In genomic region chr9:53356219-53357155, GRCm38 (mm10) we compare ENCODE assay signal across 10 mouse cellular contexts. TPM values are rescaled to one million over a fixed set of nuclear protein-coding genes. Genes with fewer than 3 reads are reported as not detected.
DNase-seq lines count a peak whose midpoint lies in the region; ATAC-seq and TF ChIP-seq lines count a peak whose summit lies in the region.
"Had no signal": no experiment of that assay in that cellular context is flagged by ENCODE, and none has a peak within 500 bp of the region (broad histone marks: within the 10 kb centered on the region; RNA-seq: fewer than 3 reads in every experiment).

No protein-coding gene starts in this region.

- H3K9ac ChIP-seq in kidney, postnatal 0 days (ENCODE audit: low read depth, low read length), result peak overlapping the region; percentile 32; the same call in 1 of the 2 replicates
- H3K9ac ChIP-seq: hindbrain, embryonic 14.5 days had no signal

- peak; percentile 39 to 78 for DNase-seq in urinary bladder, adult 18-20 months (ENCODE audit: low spot score in 2 of 2)
- DNase-seq in urinary bladder, postnatal 10 days (ENCODE audit: low spot score), result no peak
- peak; percentile 27 for DNase-seq in kidney, postnatal 0 days (ENCODE audit: low spot score)
- peak; percentile 55 for DNase-seq in lung, postnatal 14 days
- DNase-seq in adrenal gland, adult 2 months, result no peak
- DNase-seq in ovary, postnatal 36 days (ENCODE audit: low spot score), result no peak
- DNase-seq in heart, postnatal 36 days, result no peak
- no peak for DNase-seq in cerebellum, postnatal 4 days (ENCODE audit: low spot score in 2 of 2)

- no peaks in the 10 kb centered on the region for H3K36me3 ChIP-seq in kidney, postnatal 0 days (ENCODE audit: insufficient read depth, low read length)
- H3K36me3 ChIP-seq: G1E had no signal

- H3K27ac ChIP-seq in kidney, postnatal 0 days, result 0 out of 2 replicates have a peak overlapping the region, but pooled peaks have one; percentile 47
- H3K27ac ChIP-seq: hindbrain, embryonic 14.5 days had no signal

- no peaks in the 10 kb centered on the region for H3K27me3 ChIP-seq in kidney, postnatal 0 days (ENCODE audit: insufficient read depth, low read length)

- no peaks in the 10 kb centered on the region for H3K4me1 ChIP-seq in kidney, postnatal 0 days (replicated peaks; ENCODE audit: insufficient read depth, low read length)

- no peak; the same call in 1 of the 2 replicates for ATAC-seq in kidney, postnatal 0 days (replicated peaks; ENCODE audit: low FRiP score, low read depth)

- peak overlapping the region; percentile 39; the same call in 1 of the 2 replicates for H3K4me2 ChIP-seq in kidney, postnatal 0 days (ENCODE audit: low read length)
- H3K4me2 ChIP-seq: hindbrain, embryonic 14.5 days had no signal

- TF ChIP-seq CTCF in kidney, postnatal 0 days (IDR thresholded peaks at IDR 0.05; ENCODE audit: low read depth), result no peak

- intact Hi-C loops in heart, postnatal 36 days (cut with DNase I), result no loop called here

- no peak overlapping the region for H3K4me3 ChIP-seq in kidney, postnatal 0 days (replicated peaks; ENCODE audit: low read depth, low read length)

- WGBS in kidney, postnatal 0 days, result 19% methylated on average over 14 of the region's 14 CpGs

- H3K9me3 ChIP-seq in kidney, postnatal 0 days (replicated peaks; ENCODE audit: low read length), result no peaks in the 10 kb centered on the region
- H3K9me3 ChIP-seq: G1E had no signal

RNA-seq across cellular contexts. Expression of gene Kdelc2, which starts 27.3 kb away (rescaled TPM):
- polyA plus RNA-seq in kidney, postnatal 0 days (2015; fragmentation: Nextera tagmentation; extraction: Ambion mirVana), result 28.6 and 31.2 TPM in 2 replicates
- 10 to 100 TPM; 11.2 to 11.5 TPM for total RNA-seq in adrenal gland, adult 2 months (2021)
- polyA plus RNA-seq in adrenal gland, adult 2 months (2012; rRNA removed), result 8.4 and 9.1 TPM in 2 replicates
- 1 to 10 TPM; 8.1 to 9.3 TPM for total RNA-seq in heart, postnatal 36 days (2021)
- polyA plus RNA-seq: G1E had no signal

RNA-seq across cellular contexts. Expression of gene 4930550C14Rik, which starts 45.6 kb away (rescaled TPM):
- 3.9 and 4.1 TPM in 2 replicates for polyA plus RNA-seq in kidney, postnatal 0 days (2015; fragmentation: Nextera tagmentation; extraction: Ambion mirVana)
- 1 to 10 TPM; 1.2 to 2.3 TPM for total RNA-seq in adrenal gland, adult 2 months (2021)
- polyA plus RNA-seq in adrenal gland, adult 2 months (2012; rRNA removed), result 0.09 TPM in 1 of 2 replicates, not detected in the other
- under 1 TPM in 1 of 2 experiments, not detected in 1; 0.35 TPM for total RNA-seq in heart, postnatal 36 days (2021)
- total RNA-seq: G1E had no signal
- polyA plus RNA-seq: G1E; hindbrain, embryonic 14.5 days had no signal

RNA-seq across cellular contexts. Expression of gene Exph5, which starts 55.0 kb away (rescaled TPM):
- polyA plus RNA-seq in kidney, postnatal 0 days (2015; fragmentation: Nextera tagmentation; extraction: Ambion mirVana), result 2.4 and 2.8 TPM in 2 replicates
- total RNA-seq in adrenal gland, adult 2 months (2021), result under 1 TPM; 0.12 to 0.17 TPM
- polyA plus RNA-seq in adrenal gland, adult 2 months (2012; rRNA removed), result not detected in 2 replicates
- total RNA-seq in heart, postnatal 36 days (2021), result under 1 TPM; 0.30 to 0.44 TPM
- polyA plus RNA-seq: G1E had no signal

Comparison
In these comparisons a context has a peak if more than half of its experiments do, and no peak if none do; other contexts are left out.
1. DNase-seq: peak in urinary bladder, adult 18-20 months (2 of 2), kidney, postnatal 0 days (single experiment) and lung, postnatal 14 days (single experiment); none in urinary bladder, postnatal 10 days (single experiment), adrenal gland, adult 2 months (single experiment), ovary, postnatal 36 days (single experiment), heart, postnatal 36 days (0 of 2) and cerebellum, postnatal 4 days (0 of 2).